Mouse (Mus musculus): Measurements from ENCODE around the gene Dnmt3c. TPM values are rescaled to one million over a fixed set of nuclear protein-coding genes. Genes with fewer than 3 reads are reported as not detected.
A peak's percentile ranks its signal among the peaks of the same experiment; 100 is the strongest.
"Not testable (repeated sequence)": the region's sequence is repeated elsewhere in the genome, so short reads cannot be mapped to it uniquely, and the experiment has no call there.

The Dnmt3c gene
- total RNA-seq, 2 experiments from 2014 or later: not detected

GRCm38 (mm10) chr2:153713227-153713626 lies 16.8 kb downstream of the Dnmt3c start:
- peak in 1 of 2 experiments; percentile 15 for DNase-seq
- intact Hi-C loops (cut with DNase I): no loop called here

GRCm38 (mm10) chr2:153717861-153718260 lies 21.4 kb downstream of the Dnmt3c start:
- intact Hi-C loops (cut with DNase I); DNase-seq: not testable (repeated sequence)

- no peak for DNase-seq
- intact Hi-C loops (cut with DNase I): no loop called here
Measured at GRCm38 (mm10) chr2:153723098-153723497, 26.6 kb downstream of the Dnmt3c start.

GRCm38 (mm10) chr2:153724424-153724823 lies 28.0 kb downstream of the Dnmt3c start:
- intact Hi-C loops (cut with DNase I): no loop called here
- no peak for DNase-seq

GRCm38 (mm10) chr2:153724871-153725270 lies 28.4 kb downstream of the Dnmt3c start:
- intact Hi-C loops (cut with DNase I): no loop called here

GRCm38 (mm10) chr2:153725291-153725690 lies 28.8 kb downstream of the Dnmt3c start:
- DNase-seq: no peak
- intact Hi-C loops (cut with DNase I): no loop called here

More at GRCm38 (mm10) chr2:153724871-153725270, 28.4 kb downstream of the Dnmt3c start:
- DNase-seq: no peak

- intact Hi-C loops (cut with DNase I): no loop called here
- no peak for DNase-seq
Measured at GRCm38 (mm10) chr2:153734033-153734432, 37.6 kb downstream of the Dnmt3c start.

- DNase-seq: peak; percentile 98 to 99
- intact Hi-C loops (cut with DNase I): no loop called here
Measured at GRCm38 (mm10) chr2:153740500-153741436, 44.3 kb downstream of the Dnmt3c start, which contains the start of gene Mapre1. TSS of gene Mapre1 (plus strand) at chr2:153741274.

- peak in 1 of 2 experiments; percentile 79 for DNase-seq
Measured at GRCm38 (mm10) chr2:153741437-153742065, 45.1 kb downstream of the Dnmt3c start.

GRCm38 (mm10) chr2:153747994-153748393 lies 51.5 kb downstream of the Dnmt3c start:
- no peak for DNase-seq
- intact Hi-C loops (cut with DNase I): no loop called here

More at GRCm38 (mm10) chr2:153741437-153742065, 45.1 kb downstream of the Dnmt3c start:
- intact Hi-C loops (cut with DNase I): no loop called here

GRCm38 (mm10) chr2:153750363-153750762 lies 53.9 kb downstream of the Dnmt3c start:
- no peak for DNase-seq
- intact Hi-C loops (cut with DNase I): no loop called here

GRCm38 (mm10) chr2:153762121-153762520 lies 65.7 kb downstream of the Dnmt3c start:
- no peak for DNase-seq
- intact Hi-C loops (cut with DNase I): no loop called here

- intact Hi-C loops (cut with DNase I): no loop called here
- DNase-seq: no peak
Measured at GRCm38 (mm10) chr2:153767484-153767883, 71.0 kb downstream of the Dnmt3c start.

GRCm38 (mm10) chr2:153768881-153769280 lies 72.4 kb downstream of the Dnmt3c start:
- intact Hi-C loops (cut with DNase I): no loop called here
- DNase-seq: no peak

GRCm38 (mm10) chr2:153772950-153773349 lies 76.5 kb downstream of the Dnmt3c start:
- intact Hi-C loops (cut with DNase I): no loop called here
- no peak for DNase-seq

- no peak for DNase-seq
- intact Hi-C loops (cut with DNase I): no loop called here
Measured at GRCm38 (mm10) chr2:153775472-153775871, 79.0 kb downstream of the Dnmt3c start.

GRCm38 (mm10) chr2:153778638-153779362 lies 82.3 kb downstream of the Dnmt3c start:
- peak; percentile 73 to 80 for DNase-seq
- intact Hi-C loops (cut with DNase I): no loop called here

All from gastrocnemius, postnatal 36 days (tissue).